Mouse (Mus musculus): ENCODE data around the gene Agpat2. TPM values are rescaled to one million over a fixed set of nuclear protein-coding genes. Genes with fewer than 3 reads are reported as not detected.

Gene Agpat2
- polyA plus RNA-seq, 1 experiment from 2014 or later = 57.1 TPM

GRCm38 (mm10) chr2:26566221-26566620, 38.0 kb downstream of the Agpat2 start:
- Histone ChIP-seq H3K27me3 (ENCODE audit: insufficient read depth, low read length) (no peaks in the 10 kb centered on the region), H3K4me3 (replicated peaks; ENCODE audit: low read depth, low read length) (no peak overlapping the region), H3K9ac (ENCODE audit: low read depth, low read length) (no peak overlapping the region), H3K27ac (no peak overlapping the region), H3K36me3 (ENCODE audit: insufficient read depth, low read length) (no peaks in the 10 kb centered on the region), H3K9me3 (replicated peaks; ENCODE audit: low read length) (no peaks in the 10 kb centered on the region), H3K4me2 (ENCODE audit: low read length) (no peak overlapping the region), H3K4me1 (replicated peaks; ENCODE audit: insufficient read depth, low read length) (0 out of 2 replicates have a peak, but pooled peaks cover 3% of the 10 kb centered on the region)
- DNase-seq (ENCODE audit: low spot score) (peak; percentile 70), ATAC-seq (replicated peaks; ENCODE audit: low FRiP score, low read depth) (no peak)
- TF ChIP-seq CTCF (IDR thresholded peaks at IDR 0.05; ENCODE audit: low read depth) = peak; percentile 74
- WGBS = 20% methylated on average over 4 of the region's 4 CpGs

GRCm38 (mm10) chr2:26561351-26562016, 42.7 kb downstream of the Agpat2 start:
- no peak overlapping the region for H3K27ac ChIP-seq
- no peaks in the 10 kb centered on the region for H3K36me3 ChIP-seq (ENCODE audit: insufficient read depth, low read length)
- no peak overlapping the region for H3K9ac ChIP-seq (ENCODE audit: low read depth, low read length)
- ATAC-seq (replicated peaks; ENCODE audit: low FRiP score, low read depth) (peak; percentile 51; the same call in 1 of the 2 replicates), DNase-seq (ENCODE audit: low spot score) (peak; percentile 90)
- peak; percentile 99 for TF ChIP-seq CTCF (IDR thresholded peaks at IDR 0.05; ENCODE audit: low read depth)
- no peaks in the 10 kb centered on the region for H3K9me3 ChIP-seq (replicated peaks; ENCODE audit: low read length)
- no peaks in the 10 kb centered on the region for H3K4me1 ChIP-seq (replicated peaks; ENCODE audit: insufficient read depth, low read length)
- 30% methylated on average over 6 of the region's 6 CpGs for WGBS
- H3K4me3 ChIP-seq (replicated peaks; ENCODE audit: low read depth, low read length) = no peak overlapping the region
- H3K4me2 ChIP-seq (ENCODE audit: low read length) = no peak overlapping the region
- no peaks in the 10 kb centered on the region for H3K27me3 ChIP-seq (ENCODE audit: insufficient read depth, low read length)

GRCm38 (mm10) chr2:26560506-26560905, 43.7 kb downstream of the Agpat2 start:
- no peak for ATAC-seq (replicated peaks; ENCODE audit: low FRiP score, low read depth)
- no peak for TF ChIP-seq CTCF (IDR thresholded peaks at IDR 0.05; ENCODE audit: low read depth)
- Histone ChIP-seq H3K36me3 (ENCODE audit: insufficient read depth, low read length) (no peaks in the 10 kb centered on the region), H3K4me3 (replicated peaks; ENCODE audit: low read depth, low read length) (no peak overlapping the region), H3K9me3 (replicated peaks; ENCODE audit: low read length) (no peaks in the 10 kb centered on the region), H3K27ac (no peak overlapping the region), H3K4me1 (replicated peaks; ENCODE audit: insufficient read depth, low read length) (no peaks in the 10 kb centered on the region), H3K9ac (ENCODE audit: low read depth, low read length) (no peak overlapping the region), H3K27me3 (ENCODE audit: insufficient read depth, low read length) (no peaks in the 10 kb centered on the region), H3K4me2 (ENCODE audit: low read length) (no peak overlapping the region)
- no peak for DNase-seq (ENCODE audit: low spot score)
- WGBS = 84% methylated on average over 5 of the region's 5 CpGs

GRCm38 (mm10) chr2:26556535-26556993, 47.7 kb downstream of the Agpat2 start:
- no peaks in the 10 kb centered on the region for H3K9me3 ChIP-seq (replicated peaks; ENCODE audit: low read length)
- 29% methylated on average over 4 of the region's 4 CpGs for WGBS
- H3K4me3 ChIP-seq (replicated peaks; ENCODE audit: low read depth, low read length) = no peak overlapping the region
- DNase-seq (ENCODE audit: low spot score) (no peak), ATAC-seq (replicated peaks; ENCODE audit: low FRiP score, low read depth) (no peak)
- no peak for TF ChIP-seq CTCF (IDR thresholded peaks at IDR 0.05; ENCODE audit: low read depth)
- H3K27me3 ChIP-seq (ENCODE audit: insufficient read depth, low read length) = no peaks in the 10 kb centered on the region
- no peak overlapping the region for H3K4me2 ChIP-seq (ENCODE audit: low read length)
- no peaks in the 10 kb centered on the region for H3K36me3 ChIP-seq (ENCODE audit: insufficient read depth, low read length)
- no peak overlapping the region for H3K27ac ChIP-seq
- H3K4me1 ChIP-seq (replicated peaks; ENCODE audit: insufficient read depth, low read length) = no peaks in the 10 kb centered on the region
- no peak overlapping the region for H3K9ac ChIP-seq (ENCODE audit: low read depth, low read length)

GRCm38 (mm10) chr2:26555076-26555475, 49.1 kb downstream of the Agpat2 start:
- no peak overlapping the region for H3K27ac ChIP-seq
- TF ChIP-seq CTCF (IDR thresholded peaks at IDR 0.05; ENCODE audit: low read depth) = no peak
- ATAC-seq (replicated peaks; ENCODE audit: low FRiP score, low read depth) (no peak), DNase-seq (ENCODE audit: low spot score) (no peak)
- no peak overlapping the region for H3K4me2 ChIP-seq (ENCODE audit: low read length)
- no peaks in the 10 kb centered on the region for H3K36me3 ChIP-seq (ENCODE audit: insufficient read depth, low read length)
- no peaks in the 10 kb centered on the region for H3K9me3 ChIP-seq (replicated peaks; ENCODE audit: low read length)
- H3K27me3 ChIP-seq (ENCODE audit: insufficient read depth, low read length) = no peaks in the 10 kb centered on the region
- no peak overlapping the region for H3K4me3 ChIP-seq (replicated peaks; ENCODE audit: low read depth, low read length)
- 76% methylated on average over 4 of the region's 4 CpGs for WGBS
- peaks cover 3% of the 10 kb centered on the region for H3K4me1 ChIP-seq (replicated peaks; ENCODE audit: insufficient read depth, low read length)
- H3K9ac ChIP-seq (ENCODE audit: low read depth, low read length) = no peak overlapping the region

- Histone ChIP-seq H3K27me3 (ENCODE audit: insufficient read depth, low read length) (no peaks in the 10 kb centered on the region), H3K4me1 (replicated peaks; ENCODE audit: insufficient read depth, low read length) (peaks cover 8% of the 10 kb centered on the region), H3K4me2 (ENCODE audit: low read length) (no peak overlapping the region), H3K4me3 (replicated peaks; ENCODE audit: low read depth, low read length) (no peak overlapping the region), H3K9me3 (replicated peaks; ENCODE audit: low read length) (no peaks in the 10 kb centered on the region), H3K27ac (no peak overlapping the region), H3K9ac (ENCODE audit: low read depth, low read length) (no peak overlapping the region), H3K36me3 (ENCODE audit: insufficient read depth, low read length) (no peaks in the 10 kb centered on the region)
- ATAC-seq (replicated peaks; ENCODE audit: low FRiP score, low read depth) (no peak), DNase-seq (ENCODE audit: low spot score) (no peak)
- 66% methylated on average over 9 of the region's 9 CpGs for WGBS
- TF ChIP-seq CTCF (IDR thresholded peaks at IDR 0.05; ENCODE audit: low read depth) = no peak
Measured at GRCm38 (mm10) chr2:26553904-26554303, 50.3 kb downstream of the Agpat2 start.

Measured in kidney, postnatal 0 days (tissue).